Mouse (Mus musculus) cerebellum, adult 2 months (tissue): Measurements from ENCODE around the gene Acaca.

ENCODE experiments used
- CTCF ChIP-seq: fragments of 200-500 bp; IDR thresholded peaks from 2 replicates; pipeline ENCODE4 v1.5.1; 2011; ENCODE audit warnings: low read depth, mild to moderate bottlenecking, control low read depth, low read length, moderate library complexity, borderline replicate concordance; ENCODE audit not compliant: insufficient read depth
- POLR2A ChIP-seq: fragments of 200-500 bp; IDR thresholded peaks from 2 replicates; pipeline ENCODE4 v1.6.1; 2011; ENCODE audit warnings: low read length, control low read depth, borderline replicate concordance; ENCODE audit not compliant: insufficient read depth

- TF ChIP-seq CTCF: peak; percentile 50; the same call in 1 of the 2 replicates
- no peak for TF ChIP-seq POLR2A
Observed at GRCm38 (mm10) chr11:84243562-84243961, 114.1 kb downstream of the Acaca start.
